Mouse (Mus musculus): ENCODE results near the gene Tie1.

DNA sequence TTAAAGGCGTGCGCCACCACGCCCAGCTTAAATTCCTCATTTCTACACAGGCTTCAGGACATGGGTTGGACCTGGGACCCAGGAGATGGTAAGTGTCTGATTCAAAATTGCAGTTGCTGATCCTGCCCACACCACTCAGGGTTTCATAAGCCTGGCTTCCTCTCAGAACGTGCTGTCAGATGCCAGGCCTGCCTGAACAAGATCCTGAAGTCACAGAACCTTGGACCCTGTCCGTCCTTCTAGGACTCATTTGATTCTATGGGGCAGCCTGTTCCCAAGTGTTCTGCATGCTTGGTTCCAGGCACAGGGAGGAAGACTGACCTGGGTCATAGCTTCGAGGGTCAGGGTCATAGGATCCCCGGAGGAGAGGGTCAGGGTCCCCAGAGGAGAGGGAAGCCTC, 43.7 kb upstream of the Tie1 start:
- TF ChIP-seq CTCF (IDR thresholded peaks at IDR 0.05; ENCODE audit: insufficient read depth, low read length) (no peak), POLR2A (IDR thresholded peaks at IDR 0.05; ENCODE audit: borderline replicate concordance, extremely low read depth, low read depth, low read length) (no peak)
